In genomic region chr7:109082269-109083112, GRCm38 (mm10) we compare ENCODE assay signal across 8 mouse cellular contexts. TPM values are rescaled to one million over a fixed set of nuclear protein-coding genes. Genes with fewer than 3 reads are reported as not detected.
DNase-seq lines count a peak whose midpoint lies in the region; ATAC-seq and TF ChIP-seq lines count a peak whose summit lies in the region.

No protein-coding gene starts in this region.

- DNase-seq in 3T3-L1 (ENCODE audit: low read depth, low spot score): peak; percentile 29
- DNase-seq in WW6 (ENCODE audit: low read depth, low spot score): peak; percentile 18
- DNase-seq in hindbrain, embryonic 14.5 days (ENCODE audit: low spot score): peak; percentile 49
- DNase-seq in liver, embryonic 14.5 days (ENCODE audit: low read depth in 3 of 3, low spot score in 3 of 3): peak in 2 of 3 experiments; percentile 2 to 7
- DNase-seq in ovary, postnatal 10 days (ENCODE audit: low spot score): peak; percentile 9
- DNase-seq in right cerebral cortex, adult 2 months (ENCODE audit: low spot score in 2 of 2): no peak

- 0 out of 2 replicates have a peak, but pooled peaks have one; percentile 2 for ATAC-seq in hindbrain, embryonic 14.5 days (ENCODE audit: low FRiP score)
- ATAC-seq in liver, embryonic 14.5 days (ENCODE audit: insufficient read depth): peak; percentile 15; the same call in 1 of the 2 replicates
- no peak for ATAC-seq in cerebellum, adult (ENCODE audit: insufficient number of reproducible peaks, low FRiP score, low TSS enrichment)

- TF ChIP-seq CTCF in embryonic fibroblast, embryonic 13.5 days (IDR thresholded peaks at IDR 0.05; ENCODE audit: borderline replicate concordance, insufficient read depth, low read length): no peak
- TF ChIP-seq CTCF in liver, embryonic 14.5 days (IDR thresholded peaks at IDR 0.05; ENCODE audit: low read depth): no peak

- no peaks in the 10 kb centered on the region for H3K4me1 ChIP-seq in embryonic fibroblast, embryonic 13.5 days (ENCODE audit: control insufficient read depth, insufficient read depth, low read length)
- H3K4me1 ChIP-seq in hindbrain, embryonic 14.5 days (replicated peaks; ENCODE audit: control insufficient read depth, insufficient read depth, low read length): peaks cover 14% of the 10 kb centered on the region
- no peaks in the 10 kb centered on the region; a peak in 2 of 4 replicates for H3K4me1 ChIP-seq in liver, embryonic 14.5 days (replicated peaks; ENCODE audit: control insufficient read depth in 2 of 2, insufficient read depth in 2 of 2, low read length in 1 of 2)

- H3K36me3 ChIP-seq in hindbrain, embryonic 14.5 days (replicated peaks; ENCODE audit: control insufficient read depth, insufficient read depth): no peaks in the 10 kb centered on the region
- no peaks in the 10 kb centered on the region for H3K36me3 ChIP-seq in liver, embryonic 14.5 days (replicated peaks; ENCODE audit: control insufficient read depth, insufficient read depth, low read depth)

- TF ChIP-seq EP300 in liver, embryonic 14.5 days (IDR thresholded peaks at IDR 0.05; ENCODE audit: low read depth): no peak

- H3K9ac ChIP-seq in hindbrain, embryonic 14.5 days: peak overlapping the region; percentile 86
- H3K9ac ChIP-seq in liver, embryonic 14.5 days (replicated peaks): no peak overlapping the region

- no peaks in the 10 kb centered on the region for H3K9me3 ChIP-seq in hindbrain, embryonic 14.5 days (ENCODE audit: control insufficient read depth, low read length)
- H3K9me3 ChIP-seq in liver, embryonic 14.5 days (ENCODE audit: control insufficient read depth, low read length): no peaks in the 10 kb centered on the region

- H3K4me3 ChIP-seq in embryonic fibroblast, embryonic 13.5 days (ENCODE audit: insufficient read depth, low read length): peak overlapping the region; percentile 23
- peak overlapping the region; percentile 86 for H3K4me3 ChIP-seq in hindbrain, embryonic 14.5 days (replicated peaks; ENCODE audit: low read length)
- peak overlapping the region; percentile 32 to 42 for H3K4me3 ChIP-seq in liver, embryonic 14.5 days (ENCODE audit: insufficient read depth in 1 of 2, low read depth in 2 of 2, low read length in 2 of 2)

- TF ChIP-seq POLR2A in embryonic fibroblast, embryonic 13.5 days (IDR thresholded peaks at IDR 0.05; ENCODE audit: low read depth, low read length): no peak

- 20% methylated on average over 12 of the region's 12 CpGs for WGBS in hindbrain, embryonic 14.5 days
- 15% methylated on average over 12 of the region's 12 CpGs for WGBS in liver, embryonic 14.5 days (ENCODE audit: insufficient replicate concordance)

- peak overlapping the region; percentile 80 for H3K4me2 ChIP-seq in hindbrain, embryonic 14.5 days (replicated peaks)
- H3K4me2 ChIP-seq in liver, embryonic 14.5 days (ENCODE audit: low read depth): peak overlapping the region; percentile 48

- H3K27ac ChIP-seq in embryonic fibroblast, embryonic 13.5 days (ENCODE audit: insufficient read depth, low read length): no peak overlapping the region
- H3K27ac ChIP-seq in hindbrain, embryonic 14.5 days: 0 out of 2 replicates have a peak overlapping the region, but pooled peaks have one; percentile 63
- no peak overlapping the region for H3K27ac ChIP-seq in liver, embryonic 14.5 days

- no peaks in the 10 kb centered on the region for H3K27me3 ChIP-seq in hindbrain, embryonic 14.5 days (ENCODE audit: control insufficient read depth, insufficient read depth, low read length)
- H3K27me3 ChIP-seq in liver, embryonic 14.5 days (ENCODE audit: control insufficient read depth, insufficient read depth, low read length): peaks cover 21% of the 10 kb centered on the region

RNA-seq across cellular contexts. Expression of gene Ric3, which starts 0.6 kb away (rescaled TPM):
- 0.93 and 1.0 TPM in 2 replicates for polyA plus RNA-seq in embryonic fibroblast, embryonic 13.5 days (2011; ENCODE audit: insufficient read length, low read depth, missing spikeins)
- polyA plus RNA-seq in hindbrain, embryonic 14.5 days (2014; fragmentation: Nextera tagmentation; extraction: Ambion mirVana): 33.3 and 34.4 TPM in 2 replicates
- polyA plus RNA-seq in liver, embryonic 14.5 days (2012; rRNA removed): 0.18 and 0.31 TPM in 2 replicates
- 0.39 and 0.62 TPM in 2 replicates for polyA plus RNA-seq in liver, embryonic 14.5 days (2014; fragmentation: Nextera tagmentation; extraction: Ambion mirVana)

Comparison
In these comparisons a context has a peak if more than half of its experiments do, and no peak if none do; other contexts are left out.
1. DNase-seq: peak in 3T3-L1 (single experiment), WW6 (single experiment), hindbrain, embryonic 14.5 days (single experiment), liver, embryonic 14.5 days (2 of 3) and ovary, postnatal 10 days (single experiment); none in right cerebral cortex, adult 2 months (0 of 2).
2. H3K4me3 ChIP-seq: peak in every context shown above with its lines; median percentile 86 in hindbrain, embryonic 14.5 days; 37 in liver, embryonic 14.5 days; 23 in embryonic fibroblast, embryonic 13.5 days.
3. RNA of gene Ric3, which starts 0.6 kb away (polyA plus RNA-seq): 33.3 to 34.4 TPM in hindbrain, embryonic 14.5 days; 0.93 to 1.0 TPM in embryonic fibroblast, embryonic 13.5 days and 0.18 to 0.62 TPM in liver, embryonic 14.5 days; every median in the first group is over 10 times any median in the second.